ENCODE assay signal across 11 mouse cellular contexts in the genomic region with DNA sequence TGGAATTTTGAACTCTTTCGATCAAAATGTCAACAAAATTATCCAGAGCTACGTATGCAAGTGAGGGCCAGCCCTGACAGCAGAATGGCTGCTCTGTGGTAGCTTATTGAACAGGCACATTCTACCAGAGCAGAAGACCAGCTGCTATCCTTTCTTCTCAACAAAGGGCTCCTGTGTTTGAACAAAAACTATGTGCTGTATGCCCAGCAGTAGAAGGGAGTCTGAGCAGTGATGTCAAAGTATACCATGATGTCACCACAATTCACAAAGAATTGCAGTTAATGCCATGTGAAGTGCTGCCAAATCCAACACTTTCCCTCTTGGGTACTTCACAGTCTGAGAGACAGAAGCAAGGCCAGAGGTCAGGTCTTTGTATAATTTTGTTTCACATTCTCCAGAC.
DNase-seq lines count a peak whose midpoint lies in the region; ATAC-seq and TF ChIP-seq lines count a peak whose summit lies in the region.
"Had no signal": no experiment of that assay in that cellular context is flagged by ENCODE, and none has a peak within 500 bp of the region (broad histone marks: within the 10 kb centered on the region; RNA-seq: fewer than 3 reads in every experiment).

No protein-coding gene starts in this region.

- ATAC-seq in heart, postnatal 0 days (ENCODE audit: insufficient read depth, low read depth), result peak; percentile 47; the same call in 1 of the 2 replicates
- ATAC-seq in neural tube, embryonic 12.5 days (ENCODE audit: low FRiP score, low read depth), result 0 out of 2 replicates have a peak, but pooled peaks have one; percentile 29
- peak; percentile 63 for ATAC-seq in forebrain, postnatal 0 days

- no peak overlapping the region for H3K4me2 ChIP-seq in heart, postnatal 0 days (ENCODE audit: low read depth, low read length)
- H3K4me2 ChIP-seq in neural tube, embryonic 12.5 days (replicated peaks), result no peak overlapping the region
- no peak overlapping the region for H3K4me2 ChIP-seq in forebrain, postnatal 0 days (ENCODE audit: low read depth)

- H3K9ac ChIP-seq in heart, postnatal 0 days (replicated peaks; ENCODE audit: low read depth, low read length), result no peak overlapping the region
- H3K9ac ChIP-seq in neural tube, embryonic 12.5 days, result no peak overlapping the region
- no peak overlapping the region for H3K9ac ChIP-seq in forebrain, postnatal 0 days
- H3K9ac ChIP-seq: liver, embryonic 14.5 days had no signal

- no peaks in the 10 kb centered on the region for H3K36me3 ChIP-seq in heart, postnatal 0 days (replicated peaks; ENCODE audit: control insufficient read depth, insufficient read depth, low read length)
- no peaks in the 10 kb centered on the region for H3K36me3 ChIP-seq in neural tube, embryonic 12.5 days
- H3K36me3 ChIP-seq in forebrain, postnatal 0 days (ENCODE audit: insufficient read depth), result no peaks in the 10 kb centered on the region

- 76% methylated on average over 2 of the region's 2 CpGs for WGBS in heart, postnatal 0 days
- WGBS in neural tube, embryonic 12.5 days, result 60% methylated on average over 2 of the region's 2 CpGs
- WGBS in forebrain, postnatal 0 days, result 38% methylated on average over 2 of the region's 2 CpGs

- no peaks in the 10 kb centered on the region for H3K27me3 ChIP-seq in heart, postnatal 0 days (ENCODE audit: control insufficient read depth, insufficient read depth, low read length)
- H3K27me3 ChIP-seq in neural tube, embryonic 12.5 days (replicated peaks), result no peaks in the 10 kb centered on the region
- no peaks in the 10 kb centered on the region for H3K27me3 ChIP-seq in forebrain, postnatal 0 days (ENCODE audit: insufficient read depth, low read length)

- no peak overlapping the region for H3K27ac ChIP-seq in heart, postnatal 0 days (ENCODE audit: low read depth)
- H3K27ac ChIP-seq in neural tube, embryonic 12.5 days, result no peak overlapping the region
- H3K27ac ChIP-seq in forebrain, postnatal 0 days (ENCODE audit: low read depth, low read length), result no peak overlapping the region
- H3K27ac ChIP-seq: liver, embryonic 14.5 days had no signal

- peak; percentile 9 for DNase-seq in heart, postnatal 0 days (ENCODE audit: low spot score)
- DNase-seq in heart, adult 18-20 months, result no peak
- no peak for DNase-seq in neural tube, embryonic 10.5 days (ENCODE audit: extremely low spot score, low spot score)
- peak; percentile 2 for DNase-seq in forebrain, postnatal 0 days
- peak; percentile 80 for DNase-seq in telencephalon, adult 2 months (ENCODE audit: low read depth, low spot score)
- no peak for DNase-seq in right cerebral cortex, postnatal 4 days
- no peak for DNase-seq in urinary bladder, postnatal 36 days (ENCODE audit: low spot score in 2 of 2)
- DNase-seq: gastrocnemius, postnatal 25 days; thymus, adult 2 months had no signal

- TF ChIP-seq EP300 in heart, postnatal 0 days (IDR thresholded peaks at IDR 0.05; ENCODE audit: low read depth), result no peak

- TF ChIP-seq CTCF in heart, postnatal 0 days (IDR thresholded peaks at IDR 0.05; ENCODE audit: low read depth), result no peak
- no peak for TF ChIP-seq CTCF in forebrain, postnatal 0 days (IDR thresholded peaks at IDR 0.05; ENCODE audit: low read depth)

- H3K9me3 ChIP-seq in heart, postnatal 0 days (replicated peaks; ENCODE audit: control insufficient read depth, low read length), result no peaks in the 10 kb centered on the region
- H3K9me3 ChIP-seq in neural tube, embryonic 12.5 days, result no peaks in the 10 kb centered on the region
- H3K9me3 ChIP-seq in forebrain, postnatal 0 days (ENCODE audit: low read length), result no peaks in the 10 kb centered on the region

- H3K4me3 ChIP-seq in heart, postnatal 0 days (ENCODE audit: low read depth, low read length), result no peak overlapping the region
- H3K4me3 ChIP-seq in neural tube, embryonic 12.5 days, result no peak overlapping the region
- no peak overlapping the region for H3K4me3 ChIP-seq in forebrain, postnatal 0 days (ENCODE audit: low read depth, low read length)

- H3K4me1 ChIP-seq in heart, postnatal 0 days (ENCODE audit: control insufficient read depth, insufficient read depth), result 0 out of 2 replicates have a peak, but pooled peaks cover 3% of the 10 kb centered on the region
- no peaks in the 10 kb centered on the region for H3K4me1 ChIP-seq in neural tube, embryonic 12.5 days
- no peaks in the 10 kb centered on the region for H3K4me1 ChIP-seq in forebrain, postnatal 0 days (ENCODE audit: insufficient read depth)

Comparison
In these comparisons a context has a peak if more than half of its experiments do, and no peak if none do; other contexts are left out.
1. DNase-seq: peak in heart, postnatal 0 days (single experiment), forebrain, postnatal 0 days (single experiment) and telencephalon, adult 2 months (single experiment); none in heart, adult 18-20 months (0 of 2), neural tube, embryonic 10.5 days (single experiment), right cerebral cortex, postnatal 4 days (single experiment) and urinary bladder, postnatal 36 days (0 of 2).
2. Peak in every context shown above with its lines, with median percentiles within 50 percentile points of each other: ATAC-seq.